Mouse (Mus musculus): Measurements from ENCODE around the gene Gm20388.

Gm20388 gene

GRCm38 (mm10) chr8:122577116-122577515 lies 2666.5 kb downstream of the Gm20388 start:
- DNase-seq: peak; percentile 35

GRCm38 (mm10) chr8:122579196-122579595 lies 2668.6 kb downstream of the Gm20388 start:
- DNase-seq: peak; percentile 41

DNA sequence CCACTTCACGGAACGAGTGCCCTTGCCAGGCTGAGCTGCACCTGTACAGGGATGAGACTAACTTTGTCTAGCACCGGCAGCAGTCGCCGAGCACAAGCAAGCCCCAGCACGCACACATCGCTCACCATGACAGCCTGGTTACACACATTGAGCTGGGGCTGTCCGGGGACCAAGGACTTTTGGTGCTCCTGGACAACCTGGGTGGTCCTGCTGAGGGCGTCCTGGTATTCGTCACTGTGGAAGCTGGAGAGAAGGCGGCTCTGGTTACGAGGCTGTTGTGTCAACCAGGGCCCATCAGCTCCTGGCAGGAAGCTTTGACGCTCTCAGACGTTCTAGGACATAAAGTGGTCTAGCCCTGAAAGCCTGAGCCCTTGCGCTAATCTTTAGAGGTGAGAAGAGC lies 2670.3 kb downstream of the Gm20388 start:
- DNase-seq: peak; percentile 20

DNA sequence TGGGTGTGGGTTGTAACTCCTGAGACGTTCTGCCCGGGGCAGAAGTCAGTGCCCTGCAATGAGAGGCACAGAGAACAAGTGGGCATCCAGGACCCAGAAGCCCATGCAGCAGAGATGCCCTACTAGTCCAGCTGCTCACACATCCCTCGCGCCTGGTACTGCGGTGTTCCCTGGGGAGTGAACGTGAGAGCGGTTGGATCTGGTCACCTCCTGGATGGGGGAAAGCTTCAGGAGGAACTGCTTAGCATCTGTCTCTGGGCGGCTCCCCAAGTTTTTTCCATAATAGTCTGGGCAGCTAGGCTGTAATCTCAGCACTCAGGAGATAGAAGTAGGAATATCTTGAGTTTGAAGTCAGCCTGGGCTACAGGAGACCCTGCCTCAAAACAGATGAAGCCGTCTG lies 2674.3 kb downstream of the Gm20388 start:
- DNase-seq: no peak

DNA sequence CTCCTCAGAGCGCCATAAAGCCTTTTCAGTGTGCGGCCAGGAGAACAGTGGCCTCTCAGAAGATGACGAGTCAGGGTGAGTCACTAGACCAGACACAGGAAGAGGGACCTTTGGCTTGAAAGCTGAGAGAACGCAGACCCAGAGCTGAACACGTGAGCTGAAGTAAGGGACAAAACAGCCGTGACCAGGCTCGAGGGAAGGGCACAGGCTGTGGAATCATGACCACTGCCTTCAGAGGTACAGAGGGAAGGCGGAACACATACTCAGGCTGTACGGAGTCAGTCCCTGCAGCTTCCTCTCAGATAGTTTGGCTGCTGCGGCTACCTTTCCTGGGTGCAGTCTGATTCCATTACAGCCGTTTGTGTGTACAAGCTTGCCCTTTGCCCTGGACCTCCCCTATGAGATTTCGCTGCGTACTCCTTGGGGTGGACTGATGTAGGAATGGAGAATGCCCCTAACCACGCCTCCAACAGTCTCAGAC lies 2674.8 kb downstream of the Gm20388 start:
- DNase-seq: no peak

GRCm38 (mm10) chr8:122586171-122586570 lies 2675.5 kb downstream of the Gm20388 start:
- no peak for DNase-seq

DNA sequence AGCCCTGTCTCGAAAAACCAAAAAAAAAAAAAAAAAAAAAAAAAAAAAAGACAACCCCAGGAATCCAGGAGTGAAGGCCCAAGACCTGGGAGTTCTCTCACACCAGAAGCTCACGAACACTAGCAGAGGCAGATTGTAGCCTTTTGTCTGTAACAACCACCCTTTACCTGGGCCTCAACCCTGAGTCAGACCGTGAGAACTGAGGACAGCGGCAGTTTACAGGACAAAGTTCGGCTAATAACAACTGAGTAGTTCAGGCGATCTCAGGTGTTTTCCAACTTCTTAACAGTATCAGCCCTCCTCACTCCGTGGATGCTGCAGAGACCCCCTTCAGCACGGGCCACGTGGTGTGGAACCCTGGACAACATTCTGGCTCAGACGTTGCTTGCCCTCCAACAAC lies 2676.1 kb downstream of the Gm20388 start:
- DNase-seq: no peak

DNA sequence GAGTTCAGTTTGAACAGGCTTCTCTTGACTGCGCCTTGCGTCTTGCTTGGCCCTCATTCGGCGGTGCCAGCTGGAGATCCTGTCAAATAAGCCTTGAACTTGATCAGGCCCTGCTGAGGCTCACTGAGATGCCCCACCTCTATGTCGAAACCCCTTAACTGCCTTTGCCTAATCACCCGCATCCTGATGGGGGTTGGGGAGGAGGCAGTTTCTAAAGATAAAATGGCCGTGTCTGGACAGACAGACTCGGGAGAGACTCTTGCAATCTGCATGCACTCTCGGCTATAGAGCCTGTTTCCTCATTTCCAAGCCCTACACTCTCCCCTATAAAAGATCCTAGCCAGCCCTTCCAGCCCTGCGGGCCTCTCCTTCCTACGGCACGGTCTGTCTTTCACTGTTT lies 2682.6 kb downstream of the Gm20388 start:
- DNase-seq: no peak

DNA sequence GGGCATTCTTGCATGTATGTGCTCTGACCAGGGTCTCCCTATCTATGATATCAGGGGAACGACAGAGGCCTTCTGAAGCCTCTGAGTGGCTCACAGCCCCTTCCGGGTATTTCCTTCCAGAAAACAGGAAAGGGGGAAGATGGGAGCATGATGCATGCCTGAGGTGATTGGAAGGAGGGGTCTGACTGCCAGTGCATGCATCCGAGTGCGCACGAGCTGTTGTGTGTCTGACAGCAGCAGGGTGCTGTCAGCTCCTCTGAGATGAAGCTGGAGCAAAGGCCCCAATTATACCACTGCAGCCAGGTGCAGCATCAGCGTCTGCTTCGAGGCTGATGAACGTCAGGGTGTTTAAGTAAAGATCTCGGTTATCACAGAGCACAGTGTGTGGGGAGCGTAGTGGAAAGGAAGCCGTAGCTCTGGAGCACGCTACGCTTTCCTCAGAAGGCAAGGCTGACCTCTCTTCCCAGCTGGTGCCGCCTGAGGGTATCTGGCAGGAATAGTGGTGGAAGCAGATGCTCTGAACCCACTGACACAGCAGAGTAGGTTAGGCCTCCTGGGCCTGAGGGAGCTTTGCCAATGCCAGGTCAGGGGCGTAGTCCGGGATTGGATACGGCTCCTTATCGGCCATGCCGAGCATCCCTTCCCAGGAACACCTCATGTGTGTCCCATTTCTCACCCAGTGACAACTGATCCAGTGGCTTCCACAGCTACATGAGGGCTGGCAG lies 2683.3 kb downstream of the Gm20388 start:
- DNase-seq: no peak

DNA sequence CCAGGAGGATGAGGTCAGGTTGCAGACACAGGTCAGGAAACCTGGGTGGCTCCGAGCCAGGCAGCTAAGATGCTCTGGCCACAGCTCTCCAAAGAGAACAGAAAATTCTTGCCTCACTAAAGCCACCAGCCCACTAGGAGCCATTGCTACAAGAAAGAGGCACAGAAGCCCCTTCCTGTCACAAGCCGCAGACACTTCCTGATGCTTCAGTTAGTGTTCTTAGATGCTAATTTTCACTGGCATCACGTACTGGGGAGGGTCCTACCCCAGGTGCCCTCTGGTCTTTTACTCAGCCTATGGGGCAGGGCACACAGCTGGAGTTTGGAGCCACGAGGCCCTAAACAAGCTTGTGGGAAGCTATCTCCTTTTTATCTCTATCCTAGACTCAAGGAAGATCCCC lies 2685.4 kb downstream of the Gm20388 start:
- no peak for DNase-seq

GRCm38 (mm10) chr8:122600666-122601065 lies 2690.0 kb downstream of the Gm20388 start:
- DNase-seq: no peak

- no peak for DNase-seq
Measured at GRCm38 (mm10) chr8:122604640-122605039, 2694.0 kb downstream of the Gm20388 start.

DNA sequence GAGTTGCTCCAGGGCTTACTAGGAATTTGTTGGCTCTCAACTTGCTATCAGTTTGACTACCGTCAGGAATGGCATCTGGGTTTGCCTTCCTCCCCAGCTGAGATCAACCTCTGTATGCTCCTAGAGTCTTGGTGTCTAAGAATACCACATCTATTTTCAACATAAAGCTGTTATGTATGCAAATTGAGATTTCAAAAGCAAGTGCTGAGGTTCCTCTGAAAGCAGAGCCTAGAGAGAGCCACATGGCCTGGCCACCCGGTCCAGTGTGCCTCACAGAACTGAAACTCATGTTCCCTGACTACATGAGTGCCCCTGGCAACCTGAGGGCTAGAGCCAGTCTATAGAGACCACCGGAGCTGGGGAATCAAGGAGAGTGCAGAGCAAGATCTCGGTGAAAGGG lies 2694.7 kb downstream of the Gm20388 start:
- DNase-seq: no peak

- DNase-seq: no peak
Measured at GRCm38 (mm10) chr8:122606810-122607209, 2696.2 kb downstream of the Gm20388 start.

DNA sequence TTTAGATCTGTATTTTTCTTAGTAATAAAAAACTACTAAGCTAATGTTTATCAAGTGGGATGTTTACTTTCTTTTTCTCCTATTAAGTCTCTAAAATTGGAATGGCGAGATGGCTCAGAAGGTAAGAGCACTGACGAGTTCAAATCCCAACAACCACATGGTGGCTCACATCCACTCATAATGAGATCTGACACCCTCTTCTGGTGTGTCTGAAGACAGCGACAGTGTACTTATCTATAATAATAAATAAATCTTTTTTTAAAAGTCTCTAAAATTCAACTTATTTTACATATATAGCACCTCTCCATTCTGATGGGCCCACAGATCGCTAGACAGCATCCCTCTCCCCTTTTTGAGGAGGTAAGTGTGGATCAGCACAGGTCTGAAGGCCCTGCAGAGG lies 2699.6 kb downstream of the Gm20388 start:
- DNase-seq: no peak

- no peak for DNase-seq
Measured at GRCm38 (mm10) chr8:122610612-122611277, 2700.1 kb downstream of the Gm20388 start.

DNA sequence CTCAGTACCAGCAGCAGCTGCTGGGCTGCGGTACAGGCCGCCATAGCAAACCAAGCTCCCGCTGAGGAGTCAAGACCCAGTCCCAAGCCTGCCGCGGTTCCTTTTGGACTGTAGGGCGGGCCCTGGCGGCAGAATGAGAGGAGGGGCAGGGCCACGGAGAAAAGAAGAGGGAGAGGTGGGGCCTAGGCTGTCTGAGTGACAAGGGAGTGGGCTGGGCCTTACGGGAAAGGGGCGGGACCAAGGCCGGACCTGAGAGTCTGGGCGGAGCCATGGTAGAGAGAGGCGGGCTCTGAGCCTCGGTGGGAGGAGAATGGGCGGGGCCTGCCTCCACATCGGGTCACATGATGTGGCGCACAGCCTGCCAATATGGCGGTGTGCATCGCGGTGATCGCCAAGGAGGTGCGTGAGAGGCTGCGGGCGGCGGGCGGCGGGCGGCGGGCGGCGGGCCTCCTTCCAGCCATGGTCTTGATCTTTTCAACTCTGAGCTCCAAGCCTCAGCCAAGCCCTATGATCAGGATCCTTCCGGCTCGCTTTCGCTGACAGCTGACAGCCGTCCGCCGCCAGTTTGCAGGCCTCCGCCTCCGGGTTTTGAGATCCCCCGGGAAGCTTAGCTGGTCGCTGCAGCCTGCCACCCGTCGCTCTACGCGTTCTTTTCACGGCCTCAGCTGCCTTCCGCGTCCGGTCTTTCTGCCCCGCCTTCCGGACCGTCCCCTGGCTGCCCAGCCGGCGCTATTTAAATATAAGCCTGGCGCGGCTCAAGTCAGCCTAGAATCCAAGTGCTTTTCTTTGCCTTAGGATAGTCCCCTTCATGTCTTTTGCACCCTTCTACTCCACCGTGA lies 2700.9 kb downstream of the Gm20388 start, which contains the start of the genes Galns and Trappc2l:
Galns (minus strand) TSS at position 169 of the 839 bp plus-strand sequence.
Trappc2l (plus strand) TSS at position 346 of the 839 bp plus-strand sequence.
- DNase-seq: peak; percentile 99

- no peak for DNase-seq
Measured at GRCm38 (mm10) chr8:122616181-122616905, 2705.7 kb downstream of the Gm20388 start.

DNA sequence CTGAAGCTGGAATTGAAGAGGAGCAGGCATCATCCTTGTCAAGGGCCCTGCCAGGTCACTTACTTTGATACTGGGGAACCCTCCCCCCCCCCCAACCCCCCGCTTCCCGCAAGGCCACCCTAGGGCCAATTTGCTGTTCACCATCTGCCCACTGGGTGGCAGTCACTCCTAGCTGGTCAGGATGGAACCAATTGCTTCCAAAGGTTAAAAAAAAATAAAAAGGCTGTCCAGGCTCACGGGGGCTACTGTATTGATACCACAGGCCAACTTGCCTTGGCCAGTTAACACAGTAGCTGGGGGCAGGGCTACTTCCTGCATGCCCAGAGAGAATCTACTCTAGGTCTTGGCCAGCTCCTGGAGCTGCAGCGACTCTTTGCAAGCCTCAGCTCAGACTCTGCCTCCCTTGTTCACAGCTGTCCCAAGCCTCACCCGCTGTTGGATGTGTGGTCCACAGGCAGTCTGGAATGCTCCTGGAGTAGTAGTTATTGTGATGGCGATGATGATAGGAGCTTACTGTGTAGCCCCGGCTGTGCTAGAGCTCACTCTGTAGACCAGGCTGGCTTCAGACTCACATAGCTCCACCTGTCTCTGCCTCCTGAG lies 2707.4 kb downstream of the Gm20388 start:
- DNase-seq: peak; percentile 84

- no peak for DNase-seq
Measured at GRCm38 (mm10) chr8:122618660-122619378, 2708.2 kb downstream of the Gm20388 start.

GRCm38 (mm10) chr8:122620446-122620845 lies 2709.8 kb downstream of the Gm20388 start:
- no peak for DNase-seq
